Mouse (Mus musculus): ENCODE measurements around the gene Dpysl4.

- TF ChIP-seq CTCF (IDR thresholded peaks at IDR 0.05; ENCODE audit: borderline replicate concordance, extremely low read depth, insufficient read depth, insufficient read length) (no peak), POLR2A (IDR thresholded peaks at IDR 0.05; ENCODE audit: borderline replicate concordance, extremely low read depth, insufficient read depth, insufficient read length, poor library complexity, severe bottlenecking) (no peak)
Measured at GRCm38 (mm10) chr7:139107908-139108650, 22.3 kb downstream of the Dpysl4 start.

Measured in brain, embryonic 14.5 days (tissue).